Comparison of ENCODE assay signal across 8 mouse cellular contexts in the genomic region with DNA sequence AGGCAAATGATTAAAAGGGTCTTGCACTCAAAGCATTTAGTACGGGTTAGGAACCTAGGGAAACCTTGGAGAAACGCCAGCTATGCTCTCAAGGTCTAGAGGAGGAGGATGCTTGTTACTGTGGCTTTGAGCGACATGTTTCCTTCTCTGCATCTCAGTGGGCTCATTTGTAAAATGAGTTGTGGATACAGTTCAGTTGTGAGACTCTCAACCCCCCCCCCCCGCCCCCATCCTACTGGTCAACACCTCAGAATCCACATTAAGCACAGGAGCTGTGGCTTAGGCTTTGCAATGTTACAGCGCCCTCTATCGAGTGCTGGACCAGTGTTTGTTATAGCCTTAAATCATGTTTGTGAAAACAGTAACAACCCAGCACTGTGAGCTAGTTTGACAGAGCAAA. TPM values are rescaled to one million over a fixed set of nuclear protein-coding genes. Genes with fewer than 3 reads are reported as not detected.
DNase-seq lines count a peak whose midpoint lies in the region; ATAC-seq and TF ChIP-seq lines count a peak whose summit lies in the region.

No protein-coding gene starts in this region.

- ATAC-seq in intestine, postnatal 0 days: peak; percentile 49
- peak; percentile 72; the same call in 1 of the 2 replicates for ATAC-seq in midbrain, embryonic 11.5 days (ENCODE audit: low FRiP score)

- peak; percentile 16; the same call in 1 of the 2 replicates for TF ChIP-seq CTCF in testis, adult 2 months (IDR thresholded peaks at IDR 0.05; ENCODE audit: control insufficient read depth, insufficient read depth, insufficient replicate concordance, low read depth, low read length)
- TF ChIP-seq CTCF in intestine, postnatal 0 days (IDR thresholded peaks at IDR 0.05; ENCODE audit: low read depth): peak; percentile 84

- intact Hi-C loops in left cerebral cortex, postnatal 25 days (cut with DNase I): loop anchor here (2.0 kb wide), 1 partner anchor 150 kb away; no protein-coding TSS in a partner anchor

- H3K36me3 ChIP-seq in testis, adult 2 months (ENCODE audit: control insufficient read depth, insufficient read depth, low read length): no peaks in the 10 kb centered on the region
- no peaks in the 10 kb centered on the region for H3K36me3 ChIP-seq in intestine, postnatal 0 days (ENCODE audit: control insufficient read depth, insufficient read depth)
- no peaks in the 10 kb centered on the region for H3K36me3 ChIP-seq in midbrain, embryonic 11.5 days (ENCODE audit: control insufficient read depth, insufficient read depth, low read length)

- no peak overlapping the region for H3K4me3 ChIP-seq in testis, adult 2 months (ENCODE audit: control insufficient read depth, low read depth, low read length)
- H3K4me3 ChIP-seq in intestine, postnatal 0 days (ENCODE audit: low read depth, low read length): no peak overlapping the region
- no peak overlapping the region for H3K4me3 ChIP-seq in midbrain, embryonic 11.5 days (ENCODE audit: low read depth, low read length)

- H3K27ac ChIP-seq in testis, adult 2 months (ENCODE audit: control insufficient read depth, insufficient read depth, low read depth, low read length): no peak overlapping the region
- H3K27ac ChIP-seq in intestine, postnatal 0 days (ENCODE audit: low read depth, low read length): no peak overlapping the region
- H3K27ac ChIP-seq in midbrain, embryonic 11.5 days (ENCODE audit: low read depth, low read length): no peak overlapping the region

- no peak for TF ChIP-seq POLR2A in testis, adult 2 months (IDR thresholded peaks at IDR 0.05; ENCODE audit: control insufficient read depth, low read depth, low read length)

- H3K27me3 ChIP-seq in testis, adult 2 months (ENCODE audit: control insufficient read depth, insufficient read depth, low read length): no peaks in the 10 kb centered on the region
- H3K27me3 ChIP-seq in intestine, postnatal 0 days (replicated peaks; ENCODE audit: control insufficient read depth, insufficient read depth, low read length): no peaks in the 10 kb centered on the region
- H3K27me3 ChIP-seq in midbrain, embryonic 11.5 days (ENCODE audit: control insufficient read depth, insufficient read depth, low read length): no peaks in the 10 kb centered on the region

- peak overlapping the region; percentile 35 for H3K4me2 ChIP-seq in intestine, postnatal 0 days (replicated peaks; ENCODE audit: low read depth)
- H3K4me2 ChIP-seq in midbrain, embryonic 11.5 days: no peak overlapping the region

- no peak for DNase-seq in testis, postnatal 14 days (ENCODE audit: low spot score)
- peak; percentile 89 to 91 for DNase-seq in cerebellum, postnatal 14 days
- peak; percentile 30 to 45 for DNase-seq in gastrocnemius, adult 8-10 months (ENCODE audit: low spot score in 2 of 2)
- peak; percentile 75 to 76 for DNase-seq in left cerebral cortex, postnatal 25 days (ENCODE audit: low spot score in 2 of 2)
- DNase-seq in midbrain, embryonic 11.5 days (ENCODE audit: low spot score, missing footprints): peak; percentile 91
- peak; percentile 37 to 70 for DNase-seq in spleen, adult 18-20 months

- 15% methylated on average over 6 of the region's 6 CpGs for WGBS in intestine, postnatal 0 days
- 15% methylated on average over 6 of the region's 6 CpGs for WGBS in midbrain, embryonic 11.5 days

- H3K9ac ChIP-seq in intestine, postnatal 0 days (ENCODE audit: low read depth, low read length): no peak overlapping the region
- H3K9ac ChIP-seq in midbrain, embryonic 11.5 days (ENCODE audit: low read length): no peak overlapping the region

- no peaks in the 10 kb centered on the region for H3K9me3 ChIP-seq in intestine, postnatal 0 days (ENCODE audit: control insufficient read depth)
- no peaks in the 10 kb centered on the region for H3K9me3 ChIP-seq in midbrain, embryonic 11.5 days (ENCODE audit: control insufficient read depth, low read length)

- H3K4me1 ChIP-seq in testis, adult 2 months (ENCODE audit: control insufficient read depth, insufficient read depth, low read length): no peaks in the 10 kb centered on the region
- peaks cover 3% of the 10 kb centered on the region; the same call in 1 of the 2 replicates for H3K4me1 ChIP-seq in intestine, postnatal 0 days (replicated peaks; ENCODE audit: control insufficient read depth, insufficient read depth, low read length)
- H3K4me1 ChIP-seq in midbrain, embryonic 11.5 days (ENCODE audit: control insufficient read depth, insufficient read depth, low read length): no peaks in the 10 kb centered on the region

RNA-seq across cellular contexts. Expression of gene Ptprj, which starts 44.5 kb away (rescaled TPM):
- polyA plus RNA-seq in testis, adult 2 months (2012; rRNA removed): 9.1 and 9.3 TPM in 2 replicates
- 1 to 10 TPM; 1.3 to 3.1 (median 2.1) TPM for total RNA-seq in gastrocnemius, adult 8-10 months (2022)
- polyA plus RNA-seq in intestine, postnatal 0 days (2015; fragmentation: Nextera tagmentation; extraction: Ambion mirVana): 3.5 and 4.0 TPM in 2 replicates
- total RNA-seq in left cerebral cortex, postnatal 25 days (2021): 100 to 1,000 TPM; 116 to 122 TPM
- 2.9 and 3.1 TPM in 2 replicates for polyA plus RNA-seq in midbrain, embryonic 11.5 days (2014; fragmentation: Nextera tagmentation; extraction: Ambion mirVana)

RNA-seq across cellular contexts. Expression of gene Nup160, which starts 52.1 kb away (rescaled TPM):
- 19.3 and 28.0 TPM in 2 replicates for polyA plus RNA-seq in testis, adult 2 months (2012; rRNA removed)
- total RNA-seq in gastrocnemius, adult 8-10 months (2022): 10 to 100 TPM in 3 of 4 experiments, 1 to 10 TPM in 1; 7.2 to 15.4 (median 13.1) TPM
- 8.9 and 9.7 TPM in 2 replicates for polyA plus RNA-seq in intestine, postnatal 0 days (2015; fragmentation: Nextera tagmentation; extraction: Ambion mirVana)
- 10 to 100 TPM; 18.2 to 20.7 TPM for total RNA-seq in left cerebral cortex, postnatal 25 days (2021)
- 55.2 and 57.0 TPM in 2 replicates for polyA plus RNA-seq in midbrain, embryonic 11.5 days (2014; fragmentation: Nextera tagmentation; extraction: Ambion mirVana)
